Mouse (Mus musculus): Measurements from ENCODE around the gene Olfr1104. TPM values are rescaled to one million over a fixed set of nuclear protein-coding genes. Genes with fewer than 3 reads are reported as not detected.

Gene Olfr1104
- not detected in 2 replicates for polyA plus RNA-seq (2015; fragmentation: Nextera tagmentation; extraction: Ambion mirVana)

DNA sequence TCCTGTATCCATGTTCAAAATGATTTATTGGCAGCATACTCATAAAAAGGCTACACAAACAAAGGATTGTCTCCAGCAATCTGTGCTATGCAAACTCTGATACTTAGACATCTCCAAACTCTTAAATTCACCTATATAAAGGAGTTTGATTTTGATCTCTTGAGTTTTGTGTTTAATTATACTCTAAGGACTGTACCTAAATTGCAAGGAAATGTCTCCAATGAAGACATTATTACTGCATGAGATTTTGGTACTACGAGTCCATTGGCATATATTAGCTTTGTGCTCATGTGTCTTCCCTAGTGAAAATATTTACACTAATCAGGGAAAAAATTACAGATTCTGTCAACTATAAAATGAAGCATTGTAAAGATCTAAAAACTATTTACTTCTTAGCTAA is at the start of gene Olfr1104:
Olfr1104 (minus strand) TSS at position 101 of the 400 bp plus-strand sequence.
- H3K9ac ChIP-seq = no peak within 1 kb of the TSS
- no peak within 1 kb of the TSS for H3K27ac ChIP-seq
- H3K4me3 ChIP-seq = no peak within 1 kb of the TSS
- no peak for ATAC-seq
- H3K4me1 ChIP-seq = no peaks in the 10 kb centered on the region
- H3K9me3 ChIP-seq (replicated peaks) = no peaks in the 10 kb centered on the region
- WGBS = 81% methylated on average over 1 of the region's 1 CpGs
- H3K36me3 ChIP-seq (ENCODE audit: poor library complexity, severe bottlenecking) = no peaks in the 10 kb centered on the region
- no peak within 1 kb of the TSS for H3K4me2 ChIP-seq
- H3K27me3 ChIP-seq = no peaks in the 10 kb centered on the region

DNA sequence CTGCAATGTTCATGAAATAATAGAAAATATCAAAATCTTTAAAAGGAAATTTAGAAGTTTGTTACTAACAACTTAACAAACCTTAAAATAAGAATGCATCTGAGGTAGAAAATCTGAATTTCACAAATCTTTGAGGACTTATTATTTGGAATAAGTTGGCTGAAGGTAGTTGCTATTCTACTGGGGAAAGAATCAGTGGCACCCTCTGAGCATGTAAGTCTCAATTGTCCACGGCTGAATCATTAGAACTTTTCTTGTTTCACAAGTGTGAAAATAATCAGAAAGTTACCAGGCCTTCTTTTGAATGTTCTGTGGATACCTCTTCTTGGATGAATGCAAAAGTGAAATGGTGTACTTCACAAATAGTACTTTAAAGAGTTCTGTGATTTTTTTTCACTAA is 48.8 kb upstream of the Olfr1104 start, which contains the start of gene Olfr1107:
Olfr1107 (minus strand) TSS at position 101 of the 400 bp plus-strand sequence.
- H3K9ac ChIP-seq = no peak within 1 kb of the TSS
- H3K27me3 ChIP-seq = no peaks in the 10 kb centered on the region
- H3K9me3 ChIP-seq (replicated peaks) = no peaks in the 10 kb centered on the region
- WGBS = 79% methylated on average over 1 of the region's 1 CpGs
- H3K4me1 ChIP-seq = no peaks in the 10 kb centered on the region
- no peak within 1 kb of the TSS for H3K27ac ChIP-seq
- ATAC-seq = no peak
- no peak within 1 kb of the TSS for H3K4me3 ChIP-seq
- H3K36me3 ChIP-seq (ENCODE audit: poor library complexity, severe bottlenecking) = no peaks in the 10 kb centered on the region
- H3K4me2 ChIP-seq = no peak within 1 kb of the TSS

DNA sequence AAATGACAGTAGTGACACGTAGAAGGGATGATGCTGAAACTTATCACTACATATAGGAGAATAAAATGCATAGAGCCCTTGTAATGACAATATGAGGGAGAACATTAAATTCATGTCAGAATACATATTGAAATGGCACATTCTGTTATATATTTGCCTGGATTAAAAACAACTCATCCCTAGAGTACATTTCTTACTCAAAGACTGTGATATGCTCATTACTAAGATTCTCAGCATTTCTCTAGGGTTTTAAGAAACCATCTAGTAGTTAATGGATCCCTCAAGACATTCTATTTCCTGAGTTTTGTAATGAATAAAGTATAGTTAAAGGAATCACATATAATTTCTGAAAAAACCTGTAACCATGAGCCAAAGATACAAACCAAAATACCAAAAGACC is 25.3 kb upstream of the Olfr1104 start, which contains the start of gene Olfr1106:
Olfr1106 (minus strand) TSS at position 101 of the 400 bp plus-strand sequence.
- no peak for ATAC-seq
- no peaks in the 10 kb centered on the region for H3K4me1 ChIP-seq
- H3K4me2 ChIP-seq = no peak within 1 kb of the TSS
- no peak within 1 kb of the TSS for H3K27ac ChIP-seq
- no peaks in the 10 kb centered on the region for H3K27me3 ChIP-seq
- 76% methylated on average over 1 of the region's 1 CpGs for WGBS
- H3K9ac ChIP-seq = no peak within 1 kb of the TSS
- no peaks in the 10 kb centered on the region for H3K9me3 ChIP-seq (replicated peaks)
- H3K4me3 ChIP-seq = no peak within 1 kb of the TSS
- H3K36me3 ChIP-seq (ENCODE audit: poor library complexity, severe bottlenecking) = no peaks in the 10 kb centered on the region

DNA sequence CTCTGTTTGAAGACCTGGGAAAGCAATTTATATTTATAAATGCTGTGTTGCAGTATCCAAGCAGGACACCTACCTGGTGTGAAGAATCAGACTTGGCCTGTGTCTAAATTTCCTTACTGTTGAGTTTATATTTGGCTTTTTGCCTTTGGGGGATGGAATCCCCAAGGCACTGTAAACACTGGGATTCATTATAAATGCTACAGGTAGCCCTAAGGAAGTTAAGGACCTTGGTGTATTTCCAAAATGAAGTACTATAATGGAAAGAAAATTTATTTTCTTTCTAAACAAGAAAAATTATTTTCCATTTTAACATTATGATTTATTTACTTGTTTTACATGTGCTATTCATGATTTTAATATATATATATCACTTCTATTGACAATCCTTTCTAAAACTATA is 9.6 kb upstream of the Olfr1104 start, which contains the start of gene Olfr1105:
Olfr1105 (minus strand) TSS at position 101 of the 400 bp plus-strand sequence.
- ATAC-seq = no peak
- H3K9ac ChIP-seq = no peak within 1 kb of the TSS

DNA sequence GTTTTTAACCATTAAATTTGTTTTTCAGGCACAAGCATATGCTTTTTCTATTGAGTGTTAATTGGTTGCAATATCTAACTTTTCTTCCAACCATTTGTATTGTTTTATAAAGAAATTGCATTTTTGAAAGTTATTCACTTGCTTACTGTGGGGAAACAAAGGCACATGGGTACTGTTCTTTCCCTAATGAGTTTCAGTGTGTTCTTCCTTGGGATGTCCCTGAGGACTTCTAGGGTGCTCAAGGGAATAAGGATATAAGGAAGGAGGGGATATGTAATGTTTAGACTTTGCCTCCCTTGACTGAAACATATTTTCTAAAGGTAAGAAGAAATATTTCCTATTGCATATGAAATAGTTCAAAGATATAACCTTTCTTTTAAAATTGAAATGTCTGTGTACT is 28.8 kb downstream of the Olfr1104 start, which contains the start of gene Olfr1102:
Olfr1102 (plus strand) TSS at position 301 of the 400 bp plus-strand sequence.
- H3K36me3 ChIP-seq (ENCODE audit: poor library complexity, severe bottlenecking) = no peaks in the 10 kb centered on the region
- no peaks in the 10 kb centered on the region for H3K4me1 ChIP-seq
- no peak within 1 kb of the TSS for H3K4me2 ChIP-seq
- no peaks in the 10 kb centered on the region for H3K27me3 ChIP-seq
- H3K9me3 ChIP-seq (replicated peaks) = no peaks in the 10 kb centered on the region
- H3K27ac ChIP-seq = no peak within 1 kb of the TSS
- no peak within 1 kb of the TSS for H3K4me3 ChIP-seq
- ATAC-seq = no peak
- no peak within 1 kb of the TSS for H3K9ac ChIP-seq

More for the DNA sequence above, 9.6 kb upstream of the Olfr1104 start, which contains the start of gene Olfr1105:
- no peaks in the 10 kb centered on the region for H3K27me3 ChIP-seq
- H3K4me2 ChIP-seq = no peak within 1 kb of the TSS
- H3K9me3 ChIP-seq (replicated peaks) = no peaks in the 10 kb centered on the region
- H3K4me3 ChIP-seq = no peak within 1 kb of the TSS
- H3K27ac ChIP-seq = no peak within 1 kb of the TSS
- no peaks in the 10 kb centered on the region for H3K4me1 ChIP-seq
- no peaks in the 10 kb centered on the region for H3K36me3 ChIP-seq (ENCODE audit: poor library complexity, severe bottlenecking)

DNA sequence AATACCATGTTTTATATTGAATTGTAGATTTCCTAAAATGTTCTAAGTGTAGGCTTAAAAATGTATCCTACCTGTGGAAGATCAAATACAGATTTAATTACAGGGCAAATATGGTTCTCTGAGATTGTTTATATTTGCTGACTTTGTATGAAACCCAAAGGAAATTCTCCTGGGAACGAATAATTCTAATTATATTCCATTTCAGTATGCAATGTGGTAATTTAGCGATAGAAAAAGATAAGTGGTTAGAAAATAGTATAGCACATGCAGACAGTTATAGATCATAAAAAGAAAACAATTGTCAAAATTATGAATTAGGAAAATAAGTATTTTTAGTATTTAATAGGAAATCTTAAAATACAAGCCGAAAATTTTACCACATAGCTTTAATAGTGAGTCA is 35.8 kb downstream of the Olfr1104 start, which contains the start of gene Olfr1101:
Olfr1101 (minus strand) TSS at position 101 of the 400 bp plus-strand sequence.
- no peak within 1 kb of the TSS for H3K4me2 ChIP-seq
- no peak within 1 kb of the TSS for H3K27ac ChIP-seq
- no peak for ATAC-seq
- H3K36me3 ChIP-seq (ENCODE audit: poor library complexity, severe bottlenecking) = no peaks in the 10 kb centered on the region
- H3K9ac ChIP-seq = no peak within 1 kb of the TSS
- no peaks in the 10 kb centered on the region for H3K27me3 ChIP-seq
- no peaks in the 10 kb centered on the region; the same call in 1 of the 2 replicates for H3K9me3 ChIP-seq (replicated peaks)
- H3K4me1 ChIP-seq = no peaks in the 10 kb centered on the region
- WGBS = 85% methylated on average over 3 of the region's 3 CpGs
- no peak within 1 kb of the TSS for H3K4me3 ChIP-seq

DNA sequence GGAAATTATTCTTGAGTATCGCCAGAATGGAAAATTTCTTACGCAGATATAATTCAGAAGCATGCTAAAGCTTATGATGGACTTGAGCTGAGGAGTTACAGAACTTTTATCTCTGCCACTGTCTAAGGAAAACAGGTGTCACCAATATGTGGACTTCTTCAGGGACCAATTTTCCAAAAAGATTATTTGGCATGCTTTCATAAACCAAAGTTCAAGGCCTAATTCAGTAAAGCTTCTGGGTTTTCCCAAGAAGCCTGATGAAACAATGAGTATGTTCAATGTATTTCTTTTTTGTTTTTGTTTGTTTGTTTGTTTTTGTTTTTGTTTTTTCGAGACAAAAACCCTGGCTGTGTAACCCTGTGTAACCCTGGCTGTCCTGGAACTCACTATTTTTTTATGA is 47.0 kb downstream of the Olfr1104 start, which contains the start of gene Olfr1100:
Olfr1100 (minus strand) TSS at position 101 of the 400 bp plus-strand sequence.
- Histone ChIP-seq H3K27me3 (no peaks in the 10 kb centered on the region), H3K4me2 (no peak within 1 kb of the TSS), H3K36me3 (ENCODE audit: poor library complexity, severe bottlenecking) (no peaks in the 10 kb centered on the region), H3K9me3 (replicated peaks) (no peaks in the 10 kb centered on the region), H3K27ac (no peak within 1 kb of the TSS), H3K4me3 (no peak within 1 kb of the TSS), H3K4me1 (no peaks in the 10 kb centered on the region), H3K9ac (no peak within 1 kb of the TSS)
- ATAC-seq = no peak
- WGBS = 83% methylated on average over 3 of the region's 3 CpGs

Other genes with a start within 250 kb of the Olfr1104 start
- gene Olfr1093, start 244.6 kb downstream of the Olfr1104 start, polyA plus RNA-seq (2015; fragmentation: Nextera tagmentation; extraction: Ambion mirVana) = not detected in 2 replicates
- not detected in 2 replicates for gene Olfr141, start 217.1 kb downstream of the Olfr1104 start, polyA plus RNA-seq (2015; fragmentation: Nextera tagmentation; extraction: Ambion mirVana)
- not detected in 2 replicates for gene Olfr1094, start 202.4 kb downstream of the Olfr1104 start, polyA plus RNA-seq (2015; fragmentation: Nextera tagmentation; extraction: Ambion mirVana)
- gene Olfr1095, start 175.4 kb downstream of the Olfr1104 start, polyA plus RNA-seq (2015; fragmentation: Nextera tagmentation; extraction: Ambion mirVana) = not detected in 2 replicates
- gene Gm13723, start 152.3 kb downstream of the Olfr1104 start, polyA plus RNA-seq (2015; fragmentation: Nextera tagmentation; extraction: Ambion mirVana) = not detected in 2 replicates
- not detected in 2 replicates for gene Olfr1097, start 134.9 kb downstream of the Olfr1104 start, polyA plus RNA-seq (2015; fragmentation: Nextera tagmentation; extraction: Ambion mirVana)
- not detected in 2 replicates for gene Olfr1098, start 102.5 kb downstream of the Olfr1104 start, polyA plus RNA-seq (2015; fragmentation: Nextera tagmentation; extraction: Ambion mirVana)
- not detected in 2 replicates for gene Olfr1099, start 66.4 kb downstream of the Olfr1104 start, polyA plus RNA-seq (2015; fragmentation: Nextera tagmentation; extraction: Ambion mirVana)
- gene Olfr1100, start 47.1 kb downstream of the Olfr1104 start, polyA plus RNA-seq (2015; fragmentation: Nextera tagmentation; extraction: Ambion mirVana) = not detected in 2 replicates
- not detected in 2 replicates for gene Olfr1101, start 35.9 kb downstream of the Olfr1104 start, polyA plus RNA-seq (2015; fragmentation: Nextera tagmentation; extraction: Ambion mirVana)
- gene Olfr1102, start 28.7 kb downstream of the Olfr1104 start, polyA plus RNA-seq (2015; fragmentation: Nextera tagmentation; extraction: Ambion mirVana) = not detected in 2 replicates
- not detected in 2 replicates for gene Olfr1105, start 9.5 kb upstream of the Olfr1104 start, polyA plus RNA-seq (2015; fragmentation: Nextera tagmentation; extraction: Ambion mirVana)
- not detected in 2 replicates for gene Olfr1106, start 25.2 kb upstream of the Olfr1104 start, polyA plus RNA-seq (2015; fragmentation: Nextera tagmentation; extraction: Ambion mirVana)
- not detected in 2 replicates for gene Olfr1107, start 48.7 kb upstream of the Olfr1104 start, polyA plus RNA-seq (2015; fragmentation: Nextera tagmentation; extraction: Ambion mirVana)
- not detected in 2 replicates for gene Olfr1109, start 68.9 kb upstream of the Olfr1104 start, polyA plus RNA-seq (2015; fragmentation: Nextera tagmentation; extraction: Ambion mirVana)
- not detected in 2 replicates for gene Olfr259, start 87.5 kb upstream of the Olfr1104 start, polyA plus RNA-seq (2015; fragmentation: Nextera tagmentation; extraction: Ambion mirVana)
- not detected in 2 replicates for gene Olfr1110, start 113.2 kb upstream of the Olfr1104 start, polyA plus RNA-seq (2015; fragmentation: Nextera tagmentation; extraction: Ambion mirVana)
- not detected in 2 replicates for gene Olfr1111, start 125.5 kb upstream of the Olfr1104 start, polyA plus RNA-seq (2015; fragmentation: Nextera tagmentation; extraction: Ambion mirVana)
- gene Olfr1112, start 160.7 kb upstream of the Olfr1104 start, polyA plus RNA-seq (2015; fragmentation: Nextera tagmentation; extraction: Ambion mirVana) = not detected in 2 replicates
- not detected in 2 replicates for gene Olfr1113, start 181.9 kb upstream of the Olfr1104 start, polyA plus RNA-seq (2015; fragmentation: Nextera tagmentation; extraction: Ambion mirVana)
- not detected in 2 replicates for gene Olfr1115, start 220.9 kb upstream of the Olfr1104 start, polyA plus RNA-seq (2015; fragmentation: Nextera tagmentation; extraction: Ambion mirVana)
- gene Olfr1116, start 240.5 kb upstream of the Olfr1104 start, polyA plus RNA-seq (2015; fragmentation: Nextera tagmentation; extraction: Ambion mirVana) = not detected in 2 replicates